Mouse (Mus musculus): ENCODE data around the gene Irs3. TPM values are rescaled to one million over a fixed set of nuclear protein-coding genes. Genes with fewer than 3 reads are reported as not detected.
"Not testable (repeated sequence)": the region's sequence is repeated elsewhere in the genome, so short reads cannot be mapped to it uniquely, and the experiment has no call there.

Irs3 gene
- total RNA-seq, 2 experiments from 2014 or later: 0.27 TPM; not detected in 1

GRCm38 (mm10) chr5:137629906-137630545, 15.5 kb downstream of the Irs3 start:
- intact Hi-C loops (cut with DNase I): no loop called here
- DNase-seq (ENCODE audit: low spot score in 2 of 2): no peak

GRCm38 (mm10) chr5:137629306-137629721, 16.2 kb downstream of the Irs3 start:
- intact Hi-C loops (cut with DNase I): no loop called here
- no peak for DNase-seq (ENCODE audit: low spot score in 2 of 2)

GRCm38 (mm10) chr5:137628498-137629305, 16.8 kb downstream of the Irs3 start, which contains the start of the genes Fbxo24, Lrch4 and Gm20605:
TSS of gene Fbxo24 (minus strand) at chr5:137629002.
TSS of gene Lrch4 (plus strand) at chr5:137629121.
TSS of gene Gm20605 (plus strand) at chr5:137629175.
- intact Hi-C loops (cut with DNase I): no loop called here
- peak; percentile 99 to 100 for DNase-seq (ENCODE audit: low spot score in 2 of 2)

DNA sequence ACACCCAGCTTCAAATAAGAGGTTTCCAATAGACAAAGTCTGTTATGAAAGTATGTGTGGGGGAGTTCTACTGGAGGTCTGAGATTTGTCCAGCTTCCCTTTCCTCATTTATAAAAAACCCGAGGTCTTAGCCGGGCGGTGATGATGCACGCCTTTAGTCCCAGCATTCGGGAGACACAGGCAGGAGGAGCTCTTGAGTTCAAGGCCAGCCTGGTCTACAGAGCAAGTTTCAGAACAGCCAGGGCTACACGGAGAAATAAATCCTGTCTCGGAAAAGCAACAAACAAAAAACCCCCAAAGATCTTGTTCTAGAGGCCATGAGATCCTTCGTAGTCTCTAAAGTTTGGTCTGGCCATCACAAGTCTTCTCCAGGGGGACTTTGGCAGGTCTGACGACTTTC, 17.5 kb downstream of the Irs3 start:
- intact Hi-C loops (cut with DNase I): no loop called here
- DNase-seq (ENCODE audit: low spot score in 2 of 2): no peak

DNA sequence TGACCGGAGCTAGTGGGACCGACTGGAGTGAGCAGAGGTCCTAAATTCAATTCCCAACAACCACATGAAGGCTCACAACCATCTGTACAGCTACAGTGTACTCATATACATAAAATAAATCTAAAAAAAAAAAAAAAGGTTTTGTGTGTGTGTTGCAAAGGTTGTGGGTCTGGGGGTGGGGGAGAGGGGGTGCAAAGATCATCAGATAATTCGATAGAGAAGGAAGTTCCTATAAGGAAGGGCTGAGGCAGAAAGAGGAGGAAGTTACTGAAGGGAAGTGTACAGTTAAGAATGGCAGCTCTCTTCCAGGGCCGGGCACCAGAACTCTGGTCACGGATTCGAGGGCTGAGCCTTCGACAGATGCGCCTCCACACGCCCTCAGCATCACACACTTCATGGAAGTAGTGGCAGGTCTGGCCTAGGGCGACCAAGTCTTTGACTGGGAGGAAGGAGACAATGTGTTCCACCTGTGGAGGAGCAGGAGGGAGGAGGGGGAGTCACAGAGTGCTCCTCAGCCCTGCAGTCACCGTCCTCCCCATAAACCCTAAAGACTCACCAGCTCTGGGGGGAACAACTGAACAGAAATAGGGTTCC, 21.5 kb downstream of the Irs3 start:
- DNase-seq (ENCODE audit: low spot score in 2 of 2): no peak
- intact Hi-C loops (cut with DNase I): no loop called here

DNA sequence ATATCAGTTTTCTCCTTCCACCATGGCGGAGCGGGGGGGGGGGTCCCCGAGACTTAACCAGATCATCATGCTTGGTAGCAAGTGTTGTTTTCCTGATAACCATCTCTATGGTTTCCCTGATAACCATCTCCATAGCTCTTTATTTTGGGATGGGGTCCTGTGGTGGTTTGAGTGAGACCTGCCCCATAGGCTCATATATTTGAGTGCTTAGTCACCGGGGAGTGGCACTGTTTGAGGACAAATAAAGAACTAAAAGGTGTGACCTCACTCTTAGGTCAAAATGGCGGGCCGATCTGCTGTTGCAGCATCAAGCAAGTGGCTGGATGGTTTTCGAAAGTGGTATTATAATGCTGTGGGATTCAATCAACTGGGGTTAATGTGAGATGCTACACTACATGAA, 30.2 kb downstream of the Irs3 start:
- no peak for DNase-seq (ENCODE audit: low spot score in 2 of 2)
- intact Hi-C loops (cut with DNase I): no loop called here

GRCm38 (mm10) chr5:137614921-137615320, 30.6 kb downstream of the Irs3 start:
- DNase-seq (ENCODE audit: low spot score in 2 of 2); intact Hi-C loops (cut with DNase I): not testable (repeated sequence)

- intact Hi-C loops (cut with DNase I): no loop called here
- no peak for DNase-seq (ENCODE audit: low spot score in 2 of 2)
Observed at GRCm38 (mm10) chr5:137613550-137613949, 32.0 kb downstream of the Irs3 start, which contains the start of gene Pcolce. TSS of gene Pcolce (minus strand) at chr5:137613784.

DNA sequence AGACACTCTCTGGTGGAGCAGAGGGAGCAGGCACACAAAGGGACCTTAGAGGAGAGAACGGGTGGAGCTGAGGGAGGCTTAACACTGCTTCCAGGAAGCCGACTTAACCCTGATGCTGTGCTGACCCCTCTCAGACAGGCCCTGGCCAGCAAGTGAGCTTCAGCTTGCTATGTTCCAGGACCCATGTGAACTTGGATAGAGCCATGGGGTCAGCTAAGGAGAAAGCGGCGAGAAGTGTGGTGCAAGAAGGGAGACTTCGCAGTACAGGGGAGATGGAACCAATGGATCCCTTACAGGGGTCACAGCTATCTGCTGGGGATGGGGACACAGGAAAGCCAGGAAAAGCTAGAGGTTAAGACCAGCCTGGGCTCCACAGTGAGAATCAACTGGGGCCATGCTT, 32.4 kb downstream of the Irs3 start:
- intact Hi-C loops (cut with DNase I): no loop called here
- no peak for DNase-seq (ENCODE audit: low spot score in 2 of 2)

GRCm38 (mm10) chr5:137611245-137611602, 34.3 kb downstream of the Irs3 start:
- intact Hi-C loops (cut with DNase I): no loop called here

DNA sequence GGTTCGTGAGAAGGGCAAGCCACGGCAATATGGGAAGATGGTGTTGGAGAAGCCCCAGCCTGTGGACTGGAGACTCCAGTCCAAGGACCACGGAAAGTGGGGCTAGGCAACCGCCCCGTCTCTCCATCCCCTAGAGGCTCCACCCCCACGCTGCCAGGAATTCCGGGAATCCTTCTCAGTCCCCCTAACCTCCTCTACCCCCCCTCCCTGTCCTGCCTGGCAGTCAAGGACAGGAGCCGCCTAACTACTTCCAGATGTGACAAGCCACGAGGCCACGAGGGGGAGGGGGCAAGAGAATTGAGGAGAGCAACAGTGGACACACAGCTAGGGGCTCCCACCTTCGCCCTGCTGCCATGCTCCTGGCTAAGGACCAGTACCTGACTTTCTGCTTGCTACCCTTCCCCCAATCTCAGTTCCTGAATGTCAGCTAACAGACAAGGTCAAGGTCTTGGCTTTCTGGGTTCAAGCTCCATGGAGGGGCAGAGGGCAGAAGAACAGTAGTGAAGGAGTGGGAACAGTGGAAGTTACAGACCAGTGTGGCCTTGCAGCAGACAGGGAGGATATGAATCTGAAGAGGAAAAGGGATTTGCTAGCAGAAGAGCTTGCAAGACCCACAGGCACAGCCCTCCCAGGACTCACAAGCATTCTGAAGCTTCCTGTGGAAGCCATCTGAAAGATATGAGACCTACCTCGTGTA, 34.8 kb downstream of the Irs3 start:
- intact Hi-C loops (cut with DNase I): no loop called here

More at GRCm38 (mm10) chr5:137611245-137611602, 34.3 kb downstream of the Irs3 start:
- no peak for DNase-seq (ENCODE audit: low spot score in 2 of 2)

GRCm38 (mm10) chr5:137610056-137610455, 35.5 kb downstream of the Irs3 start:
- no peak for DNase-seq (ENCODE audit: low spot score in 2 of 2)
- intact Hi-C loops (cut with DNase I): no loop called here

More for the DNA sequence above, 34.8 kb downstream of the Irs3 start:
- DNase-seq (ENCODE audit: low spot score in 2 of 2): no peak

DNA sequence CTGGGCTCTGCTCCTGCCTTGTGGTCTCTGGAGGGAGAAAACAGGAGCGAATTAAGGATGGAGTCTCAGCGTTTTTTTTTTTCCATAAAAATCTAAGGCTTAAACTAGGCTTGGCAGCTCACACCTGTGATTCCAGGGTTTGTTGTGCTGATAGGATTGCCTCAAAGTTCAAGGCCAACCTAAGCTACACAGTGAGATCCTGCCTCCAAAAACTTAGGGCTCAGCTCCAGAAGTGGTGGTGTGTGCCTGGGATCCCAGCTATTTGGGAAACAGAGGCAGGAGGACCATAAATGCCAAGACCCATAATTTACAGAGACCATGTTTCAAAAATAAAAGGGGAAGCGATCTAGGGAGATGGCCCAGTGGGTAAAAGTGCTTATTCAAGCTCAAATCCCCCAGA, 36.2 kb downstream of the Irs3 start:
- intact Hi-C loops (cut with DNase I): no loop called here
- DNase-seq (ENCODE audit: low spot score in 2 of 2): no peak

DNA sequence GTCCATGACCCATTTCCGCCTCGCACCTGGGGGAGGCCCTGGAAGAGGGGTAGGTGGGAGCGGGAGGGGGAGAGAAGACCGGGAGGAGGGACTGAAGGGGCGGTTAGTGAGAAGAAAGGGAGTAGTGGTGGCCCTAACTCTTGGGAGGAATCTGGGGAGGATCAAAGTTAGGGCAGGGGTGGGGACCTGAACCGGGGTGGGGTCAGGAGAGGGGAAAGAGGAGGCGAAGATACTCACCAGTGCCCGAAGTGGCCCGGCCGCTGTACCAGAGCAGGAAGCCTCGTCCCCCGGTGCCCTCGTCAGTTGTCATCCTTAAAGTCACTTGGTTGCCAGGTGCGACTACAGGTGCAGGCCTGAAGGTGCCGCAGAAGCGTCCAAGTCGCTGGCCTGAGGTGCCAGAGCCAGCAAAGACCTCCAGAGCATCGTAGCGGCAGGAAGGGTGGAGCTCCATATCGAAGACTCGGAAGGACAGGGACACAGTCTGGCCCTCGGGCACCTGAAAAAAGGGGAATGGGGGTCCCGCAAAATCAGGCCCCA, 36.8 kb downstream of the Irs3 start:
- no peak for DNase-seq (ENCODE audit: low spot score in 2 of 2)
- intact Hi-C loops (cut with DNase I): no loop called here

DNA sequence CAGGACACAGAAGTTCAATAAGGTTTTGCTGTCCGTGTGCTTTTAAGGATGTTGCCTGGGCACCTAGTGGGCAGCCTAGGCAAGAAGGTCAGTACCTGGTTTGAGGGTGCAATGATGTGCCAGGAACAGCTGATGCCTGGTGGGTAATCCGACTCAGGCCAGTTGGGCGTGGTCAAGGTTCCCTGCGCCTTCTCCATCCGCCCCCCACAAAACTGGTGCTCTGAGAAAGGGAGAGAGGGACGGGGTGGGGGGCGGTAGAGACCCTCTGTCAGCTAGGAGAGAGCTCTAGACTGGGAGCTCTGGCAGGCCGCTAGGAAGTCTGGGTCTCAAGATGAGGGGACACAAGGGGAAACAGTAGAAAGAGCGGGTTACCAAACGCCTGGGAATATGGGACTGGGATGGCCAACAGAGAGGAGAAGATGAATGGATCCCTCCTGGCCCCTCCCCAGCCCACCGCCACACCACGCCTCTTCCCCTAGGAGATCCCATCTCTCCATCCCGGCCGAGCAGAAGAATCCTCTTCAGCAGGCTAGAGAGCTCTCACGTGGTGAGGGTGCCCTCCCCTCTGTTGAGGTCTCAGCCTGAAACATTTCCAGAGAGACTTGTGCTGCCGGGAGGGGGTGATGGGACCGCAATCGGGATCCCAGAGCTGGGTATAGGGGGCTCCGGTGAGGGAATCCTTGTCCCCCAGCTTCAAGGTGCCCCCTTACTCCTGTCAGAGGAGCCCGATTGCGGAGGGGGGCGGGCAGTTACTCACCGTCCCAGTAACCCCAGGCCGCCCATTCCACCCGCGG, 37.5 kb downstream of the Irs3 start:
- intact Hi-C loops (cut with DNase I): no loop called here
- no peak for DNase-seq (ENCODE audit: low spot score in 2 of 2)

DNA sequence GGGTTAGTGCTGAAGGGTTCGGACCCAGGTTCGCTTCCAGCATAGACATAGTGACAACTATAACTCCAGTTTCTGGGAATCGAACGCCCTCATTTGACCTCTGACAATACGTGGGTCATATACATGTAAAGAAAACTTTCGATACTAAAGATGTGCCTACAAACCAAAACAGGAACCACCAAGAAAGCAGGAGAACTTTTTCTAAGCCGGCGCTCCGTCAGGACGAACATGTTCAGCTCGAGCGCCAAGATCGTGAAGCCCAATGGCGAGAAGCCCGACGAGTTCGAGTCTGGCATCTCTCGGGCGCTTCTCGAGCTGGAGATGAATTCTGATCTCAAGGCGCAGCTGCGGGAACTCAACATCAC, 44.2 kb downstream of the Irs3 start:
- no peak for DNase-seq (ENCODE audit: low spot score in 2 of 2)
- intact Hi-C loops (cut with DNase I): loop anchor here (5.0 kb wide), 1 partner anchor 69 kb away; the partner anchor contains the start of genes Epo and Gnb2

DNA sequence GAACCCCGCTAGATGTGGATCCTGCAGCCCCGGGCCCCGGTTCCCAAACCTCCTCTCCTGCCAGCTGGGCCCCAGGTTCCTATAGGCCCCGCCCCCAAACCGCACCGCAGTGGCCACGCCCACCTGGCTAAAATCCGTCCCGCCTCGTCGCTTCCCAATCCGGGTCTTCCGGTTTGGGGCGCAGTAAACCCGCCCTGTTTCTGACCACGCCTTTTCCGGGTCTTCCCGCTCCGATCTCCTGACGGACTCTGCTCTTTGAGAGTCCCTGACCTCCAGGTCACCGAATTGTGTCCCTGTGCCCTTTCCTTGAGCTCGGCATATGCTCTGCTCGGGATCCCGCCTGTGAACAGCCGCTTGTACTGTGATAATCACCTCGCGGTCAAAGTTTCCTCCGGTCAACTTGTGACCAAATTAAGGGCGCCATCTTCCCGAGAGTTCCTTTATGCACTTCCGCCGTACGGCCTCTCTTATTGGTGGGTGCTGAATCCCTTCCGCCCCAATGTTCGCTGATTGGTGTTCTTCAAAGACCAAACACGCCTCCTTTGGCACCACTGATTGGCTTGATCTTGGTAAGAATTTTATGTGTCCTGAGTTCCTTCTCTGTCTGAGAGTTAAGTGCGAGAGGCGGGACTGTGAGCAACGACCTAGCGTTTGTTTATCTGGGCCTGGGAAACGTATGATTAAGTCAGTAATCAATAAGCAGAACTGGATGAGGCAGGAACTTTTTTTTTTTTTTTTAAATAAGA, 44.7 kb downstream of the Irs3 start, which contains the start of gene Mospd3:
Mospd3 (minus strand) TSS at position 440 of the 746 bp plus-strand sequence.
- peak; percentile 93 to 97 for DNase-seq (ENCODE audit: low spot score in 2 of 2)
- intact Hi-C loops (cut with DNase I): loop anchor here (5.0 kb wide), 1 partner anchor 68 kb away; the partner anchor contains the start of genes Epo and Gnb2

- DNase-seq (ENCODE audit: low spot score in 2 of 2): peak in 1 of 2 experiments; percentile 31
- intact Hi-C loops (cut with DNase I): loop anchor here (5.0 kb wide), 1 partner anchor 68 kb away; the partner anchor contains the start of genes Epo and Gnb2
Observed at GRCm38 (mm10) chr5:137600281-137600618, 45.3 kb downstream of the Irs3 start.
